Mouse (Mus musculus) embryonic facial prominence, embryonic 11.5 days (tissue): Measurements from ENCODE around the gene Wdr91. TPM values are rescaled to one million over a fixed set of nuclear protein-coding genes. Genes with fewer than 3 reads are reported as not detected.
A peak's percentile ranks its signal among the peaks of the same experiment; 100 is the strongest.

ENCODE experiments used
- ATAC-seq: fragments of 200-750 bp; cut with Nextera tagmentation; replicated peaks from 2 replicates; pipeline ENCODE4 v1.8.0; 2017; ENCODE audit warnings: low read depth; ENCODE audit not compliant: insufficient number of reproducible peaks, low FRiP score, low TSS enrichment
- DNase-seq: peaks from one replicate; pipeline ENCODE4 v3.0.0-alpha.2; 2015; ENCODE audit warnings: low spot score
- H3K27ac ChIP-seq: fragments of 300-500 bp; sonication (generic); replicated peaks from 2 replicates; pipeline ENCODE4 v1.5.1; 2014; ENCODE audit warnings: mild to moderate bottlenecking, low read depth, low read length, control low read depth
- H3K27me3 ChIP-seq: fragments of 300-500 bp; sonication (generic); 2 replicates; pipeline ENCODE4 v1.6.1; 2014; ENCODE audit warnings: mild to moderate bottlenecking, low read length, moderate library complexity, mixed read lengths; ENCODE audit not compliant: control insufficient read depth, insufficient read depth
- H3K36me3 ChIP-seq: fragments of 300-500 bp; sonication (generic); replicated peaks from 2 replicates; pipeline ENCODE4 v1.6.1; 2014; ENCODE audit warnings: low read depth, mild to moderate bottlenecking, low read length, moderate library complexity, mixed read lengths; ENCODE audit not compliant: control insufficient read depth, insufficient read depth
- H3K4me1 ChIP-seq: fragments of 300-500 bp; sonication (generic); 2 replicates; pipeline ENCODE4 v1.6.1; 2014; ENCODE audit warnings: low read length, mixed read lengths; ENCODE audit not compliant: control insufficient read depth, insufficient read depth
- H3K4me2 ChIP-seq: fragments of 300-500 bp; sonication (generic); 2 replicates; pipeline ENCODE4 v1.6.1; 2014; ENCODE audit warnings: low read depth, mild to moderate bottlenecking, control low read depth, low read length, moderate library complexity
- H3K4me3 ChIP-seq: fragments of 300-500 bp; sonication (generic); 2 replicates; pipeline ENCODE4 v1.5.1; 2014; ENCODE audit warnings: low read depth, low read length, control low read depth
- H3K9ac ChIP-seq: fragments of 300-500 bp; sonication (generic); replicated peaks from 2 replicates; pipeline ENCODE4 v1.6.1; 2014; ENCODE audit warnings: mild to moderate bottlenecking, control low read depth, low read length
- H3K9me3 ChIP-seq: fragments of 300-500 bp; sonication (generic); replicated peaks from 2 replicates; pipeline ENCODE4 v1.6.1; 2016; ENCODE audit warnings: mild to moderate bottlenecking, low read length, inconsistent platforms, mixed read lengths; ENCODE audit not compliant: control insufficient read depth
- WGBS: fragments of 180-500 bp; shearing (Covaris S2); extraction: QIAGEN DNeasy Blood & Tissue Kit; methylation state at CpG from one replicate; pipeline ENCODE4 v1.1.7; 2014; 5-methylcytosine and 5-hydroxymethylcytosine counted together
- polyA plus RNA-seq: library from polyadenylated mRNA; unstranded; fragments of >200 nt; fragmentation: Nextera tagmentation; extraction: Ambion mirVana; gene quantifications from 2 replicates; pipeline ENCODE4 v1.2.1, GENCODE M21; 2014

Wdr91 gene
- polyA plus RNA-seq, 1 experiment from 2014 or later = 11.9 TPM

GRCm38 (mm10) chr6:34903851-34904250, 6.8 kb downstream of the Wdr91 start:
- Histone ChIP-seq H3K4me1 (no peaks in the 10 kb centered on the region; the same call in 1 of the 2 replicates), H3K27me3 (no peaks in the 10 kb centered on the region), H3K36me3 (0 out of 2 replicates have a peak, but pooled peaks cover 2% of the 10 kb centered on the region), H3K27ac (no peak overlapping the region), H3K9me3 (no peaks in the 10 kb centered on the region), H3K9ac (no peak overlapping the region), H3K4me3 (no peak overlapping the region), H3K4me2 (no peak overlapping the region)
- no peak for DNase-seq
- WGBS = 90% methylated on average over 10 of the region's 10 CpGs
- ATAC-seq = no peak

GRCm38 (mm10) chr6:34903441-34903840, 7.2 kb downstream of the Wdr91 start:
- Histone ChIP-seq H3K36me3 (0 out of 2 replicates have a peak, but pooled peaks cover 2% of the 10 kb centered on the region), H3K9ac (no peak overlapping the region), H3K4me2 (no peak overlapping the region), H3K9me3 (no peaks in the 10 kb centered on the region), H3K27ac (no peak overlapping the region), H3K4me1 (no peaks in the 10 kb centered on the region; the same call in 1 of the 2 replicates), H3K4me3 (no peak overlapping the region), H3K27me3 (no peaks in the 10 kb centered on the region)
- ATAC-seq = no peak
- WGBS = 85% methylated on average over 5 of the region's 5 CpGs
- no peak for DNase-seq

- Histone ChIP-seq H3K4me3 (no peak overlapping the region), H3K4me1 (no peaks in the 10 kb centered on the region; the same call in 1 of the 2 replicates), H3K9me3 (no peaks in the 10 kb centered on the region), H3K36me3 (no peaks in the 10 kb centered on the region), H3K9ac (no peak overlapping the region), H3K27me3 (no peaks in the 10 kb centered on the region), H3K27ac (no peak overlapping the region), H3K4me2 (no peak overlapping the region)
- DNase-seq (no peak), ATAC-seq (no peak)
- WGBS = 93% methylated on average over 7 of the region's 7 CpGs
Measured at GRCm38 (mm10) chr6:34902578-34902977, 8.1 kb downstream of the Wdr91 start.

- H3K9ac ChIP-seq = no peak overlapping the region
- no peak overlapping the region for H3K27ac ChIP-seq
- no peak overlapping the region for H3K4me3 ChIP-seq
- no peaks in the 10 kb centered on the region for H3K36me3 ChIP-seq
- 58% methylated on average over 9 of the region's 9 CpGs for WGBS
- ATAC-seq = no peak; the same call in 1 of the 2 replicates
- DNase-seq = no peak
- no peaks in the 10 kb centered on the region; the same call in 1 of the 2 replicates for H3K4me1 ChIP-seq
- no peaks in the 10 kb centered on the region for H3K27me3 ChIP-seq
- H3K4me2 ChIP-seq = no peak overlapping the region
- no peaks in the 10 kb centered on the region for H3K9me3 ChIP-seq
Measured at GRCm38 (mm10) chr6:34901911-34902444, 8.7 kb downstream of the Wdr91 start.

GRCm38 (mm10) chr6:34900990-34901389, 9.7 kb downstream of the Wdr91 start:
- H3K4me1 ChIP-seq = no peaks in the 10 kb centered on the region
- H3K4me3 ChIP-seq = no peak overlapping the region
- no peaks in the 10 kb centered on the region for H3K27me3 ChIP-seq
- H3K9ac ChIP-seq = no peak overlapping the region
- H3K27ac ChIP-seq = no peak overlapping the region
- H3K9me3 ChIP-seq = no peaks in the 10 kb centered on the region
- H3K36me3 ChIP-seq = no peaks in the 10 kb centered on the region
- no peak overlapping the region for H3K4me2 ChIP-seq
- WGBS = 80% methylated on average over 2 of the region's 2 CpGs
- DNase-seq (no peak), ATAC-seq (no peak)

GRCm38 (mm10) chr6:34899127-34899526, 11.5 kb downstream of the Wdr91 start:
- no peaks in the 10 kb centered on the region for H3K4me1 ChIP-seq
- no peaks in the 10 kb centered on the region for H3K27me3 ChIP-seq
- no peak overlapping the region for H3K4me3 ChIP-seq
- no peak overlapping the region for H3K9ac ChIP-seq
- H3K9me3 ChIP-seq = no peaks in the 10 kb centered on the region
- H3K4me2 ChIP-seq = no peak overlapping the region
- H3K27ac ChIP-seq = no peak overlapping the region
- no peaks in the 10 kb centered on the region; the same call in 1 of the 2 replicates for H3K36me3 ChIP-seq
- DNase-seq (no peak), ATAC-seq (no peak)
- 93% methylated on average over 2 of the region's 2 CpGs for WGBS

GRCm38 (mm10) chr6:34896168-34896780, 14.4 kb downstream of the Wdr91 start:
- Histone ChIP-seq H3K9me3 (no peaks in the 10 kb centered on the region), H3K36me3 (peaks cover 6% of the 10 kb centered on the region; the same call in 1 of the 2 replicates), H3K4me3 (no peak overlapping the region), H3K27ac (no peak overlapping the region), H3K4me2 (no peak overlapping the region), H3K4me1 (no peaks in the 10 kb centered on the region), H3K27me3 (no peaks in the 10 kb centered on the region), H3K9ac (no peak overlapping the region; the same call in 1 of the 2 replicates)
- ATAC-seq (no peak), DNase-seq (no peak)
- 48% methylated on average over 14 of the region's 16 CpGs for WGBS

GRCm38 (mm10) chr6:34895569-34895968, 15.1 kb downstream of the Wdr91 start:
- no peak for DNase-seq
- H3K4me1 ChIP-seq = no peaks in the 10 kb centered on the region
- H3K9me3 ChIP-seq = no peaks in the 10 kb centered on the region
- no peak overlapping the region for H3K9ac ChIP-seq
- no peak overlapping the region for H3K4me2 ChIP-seq
- WGBS = 84% methylated on average over 7 of the region's 7 CpGs
- 0 out of 2 replicates have a peak, but pooled peaks have one; percentile 37 for ATAC-seq
- no peak overlapping the region for H3K4me3 ChIP-seq
- H3K27ac ChIP-seq = no peak overlapping the region
- H3K27me3 ChIP-seq = no peaks in the 10 kb centered on the region
- peaks cover 8% of the 10 kb centered on the region; the same call in 1 of the 2 replicates for H3K36me3 ChIP-seq
